Mouse (Mus musculus): ENCODE measurements around the gene Parn.

- TF ChIP-seq POLR2A (IDR thresholded peaks at IDR 0.05; ENCODE audit: low read depth, low read length) = no peak
- TF ChIP-seq CTCF (conservative IDR thresholded peaks at IDR 0.05 in 1 of 2, IDR thresholded peaks at IDR 0.05 in 1 of 2; ENCODE audit: low read depth in 2 of 2, low read length in 2 of 2) = no peak
- TF ChIP-seq BHLHE40 (IDR thresholded peaks at IDR 0.05; ENCODE audit: low read depth, low read length) = no peak
Measured at GRCm38 (mm10) chr16:13567614-13568013, 100.4 kb downstream of the Parn start.
